Mouse (Mus musculus) cerebellum, adult 2 months (tissue): ENCODE data around the gene Nat9. TPM values are rescaled to one million over a fixed set of nuclear protein-coding genes. Genes with fewer than 3 reads are reported as not detected.

Source experiments
- DNase-seq, 2 experiments: peaks; one replicate each; pipeline ENCODE4 v3.0.0; 2021
- H3K27ac ChIP-seq: fragments of 200-500 bp; 2 replicates; pipeline ENCODE4 v1.5.1; 2012; ENCODE audit warnings: low read length, control low read depth, inconsistent platforms; ENCODE audit not compliant: insufficient read depth
- H3K27me3 ChIP-seq: fragments of 200-500 bp; 2 replicates; pipeline ENCODE4 v1.6.1; 2012; ENCODE audit warnings: inconsistent platforms, mild to moderate bottlenecking, low read length, moderate library complexity; ENCODE audit not compliant: control insufficient read depth, insufficient read depth
- H3K4me1 ChIP-seq: fragments of 200-500 bp; 2 replicates; pipeline ENCODE4 v1.6.1; 2011; ENCODE audit warnings: low read length; ENCODE audit not compliant: control insufficient read depth, insufficient read depth
- H3K4me3 ChIP-seq: fragments of 200-500 bp; replicated peaks from 2 replicates; pipeline ENCODE3; 2011; ENCODE audit warnings: mild to moderate bottlenecking, low read depth, low read length, control low read depth; ENCODE audit not compliant: insufficient read depth
- CTCF ChIP-seq: fragments of 200-500 bp; IDR thresholded peaks from 2 replicates; pipeline ENCODE4 v1.5.1; 2011; ENCODE audit warnings: low read depth, mild to moderate bottlenecking, control low read depth, low read length, moderate library complexity, borderline replicate concordance; ENCODE audit not compliant: insufficient read depth
- POLR2A ChIP-seq: fragments of 200-500 bp; IDR thresholded peaks from 2 replicates; pipeline ENCODE4 v1.6.1; 2011; ENCODE audit warnings: low read length, control low read depth, borderline replicate concordance; ENCODE audit not compliant: insufficient read depth
- WGBS: fragments of 180-500 bp; shearing (Covaris S2); methylation state at CpG from one replicate; pipeline ENCODE4 v1.1.7; 2018; 5-methylcytosine and 5-hydroxymethylcytosine counted together
- polyA plus RNA-seq: library from polyadenylated mRNA; depleted of rRNA; stranded (reverse); fragments of >200 nt; gene quantifications from 2 replicates; pipeline ENCODE4 v1.2.3, GENCODE M21; 2012

Gene Nat9
- polyA plus RNA-seq, 1 experiment = 37.5 TPM

DNA sequence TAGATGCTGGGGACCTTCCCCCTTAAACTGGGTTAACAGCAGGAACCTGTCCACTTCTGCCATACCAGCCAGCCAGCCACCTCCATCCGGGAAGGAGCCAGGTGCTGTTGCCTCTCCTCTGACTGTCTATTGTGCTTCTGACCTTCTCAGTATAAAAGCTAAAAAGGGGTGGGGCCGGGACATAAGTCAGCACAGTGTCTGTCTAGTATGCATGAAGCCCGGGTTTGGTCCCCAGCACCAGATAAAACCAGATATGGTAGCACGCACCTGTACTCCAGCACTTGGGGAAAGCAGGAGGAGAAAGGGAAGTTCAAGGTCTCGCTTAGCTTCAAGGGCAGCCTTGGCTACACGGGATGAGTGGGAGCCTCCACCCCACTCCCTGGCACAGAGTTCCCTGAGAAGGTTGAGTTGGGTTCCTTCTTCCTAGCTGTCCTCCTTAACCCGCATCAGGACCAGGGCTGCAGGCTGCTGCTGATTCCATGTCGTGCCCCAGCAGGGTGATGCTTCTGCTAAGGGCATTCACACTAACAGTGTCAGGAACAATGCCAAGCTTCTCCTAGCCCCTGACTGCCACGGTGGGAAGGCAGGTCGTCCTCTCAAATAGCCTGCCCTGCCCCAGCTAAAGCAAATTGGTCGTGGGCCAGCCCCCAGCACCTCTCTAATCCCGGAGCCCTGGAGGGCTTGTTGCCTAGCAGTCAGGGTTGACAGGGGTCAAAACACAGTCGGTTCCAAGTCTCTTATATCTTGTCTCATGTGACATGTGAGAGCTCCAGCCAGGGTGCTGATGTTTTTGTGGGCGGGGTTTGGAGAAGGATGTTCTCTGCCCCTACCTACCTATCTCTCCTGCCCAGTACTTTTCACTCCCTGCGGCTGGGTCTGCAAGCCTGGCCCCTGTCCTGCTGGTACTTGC, 41.6 kb upstream of the Nat9 start:
- DNase-seq = no peak
- 52% methylated on average over 15 of the region's 15 CpGs for WGBS
- H3K4me3 ChIP-seq = no peak overlapping the region
- H3K27me3 ChIP-seq = no peaks in the 10 kb centered on the region
- TF ChIP-seq POLR2A = no peak
- TF ChIP-seq CTCF = no peak
- no peak overlapping the region for H3K27ac ChIP-seq
- H3K4me1 ChIP-seq = peaks cover 77% of the 10 kb centered on the region

- DNase-seq = no peak
- no peak for TF ChIP-seq POLR2A
- TF ChIP-seq CTCF = no peak
- peaks cover 77% of the 10 kb centered on the region for H3K4me1 ChIP-seq
- H3K27ac ChIP-seq = no peak overlapping the region
- no peak overlapping the region for H3K4me3 ChIP-seq
- WGBS = 67% methylated on average over 7 of the region's 7 CpGs
- no peaks in the 10 kb centered on the region for H3K27me3 ChIP-seq
Measured at GRCm38 (mm10) chr11:115228430-115228829, 40.8 kb upstream of the Nat9 start.

DNA sequence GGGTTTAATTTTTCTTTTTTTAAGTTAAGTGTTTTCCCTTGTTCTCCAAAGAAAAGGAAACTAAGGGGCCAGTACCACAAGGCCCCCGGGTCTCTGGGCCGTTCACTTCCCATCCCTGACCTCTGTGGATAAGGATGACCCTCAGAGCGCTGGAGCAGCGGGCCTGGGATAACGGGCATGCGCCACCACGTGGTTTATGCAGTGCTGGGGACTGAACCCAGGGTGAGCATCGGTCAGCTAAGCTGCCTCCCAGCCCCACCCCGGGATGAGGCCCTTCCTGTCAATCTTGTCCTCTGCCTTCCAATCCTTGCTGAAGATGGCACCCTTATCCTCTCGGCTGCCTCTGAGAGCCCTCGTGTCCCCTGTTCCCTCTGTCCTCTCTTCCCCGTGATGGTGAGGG, 40.0 kb upstream of the Nat9 start:
- H3K27me3 ChIP-seq = no peaks in the 10 kb centered on the region
- TF ChIP-seq POLR2A = no peak
- no peak for TF ChIP-seq CTCF
- no peak for DNase-seq
- WGBS = 52% methylated on average over 12 of the region's 12 CpGs
- H3K4me3 ChIP-seq = no peak overlapping the region
- peaks cover 78% of the 10 kb centered on the region for H3K4me1 ChIP-seq
- H3K27ac ChIP-seq = no peak overlapping the region

- Histone ChIP-seq H3K27me3 (no peaks in the 10 kb centered on the region), H3K4me1 (peaks cover 78% of the 10 kb centered on the region), H3K27ac (peak overlapping the region; percentile 63), H3K4me3 (no peak overlapping the region)
- TF ChIP-seq POLR2A = no peak
- no peak for TF ChIP-seq CTCF
- WGBS = 22% methylated on average over 14 of the region's 14 CpGs
- peak in 1 of 2 experiments; percentile 70 for DNase-seq
Measured at GRCm38 (mm10) chr11:115226811-115227491, 39.3 kb upstream of the Nat9 start.

DNA sequence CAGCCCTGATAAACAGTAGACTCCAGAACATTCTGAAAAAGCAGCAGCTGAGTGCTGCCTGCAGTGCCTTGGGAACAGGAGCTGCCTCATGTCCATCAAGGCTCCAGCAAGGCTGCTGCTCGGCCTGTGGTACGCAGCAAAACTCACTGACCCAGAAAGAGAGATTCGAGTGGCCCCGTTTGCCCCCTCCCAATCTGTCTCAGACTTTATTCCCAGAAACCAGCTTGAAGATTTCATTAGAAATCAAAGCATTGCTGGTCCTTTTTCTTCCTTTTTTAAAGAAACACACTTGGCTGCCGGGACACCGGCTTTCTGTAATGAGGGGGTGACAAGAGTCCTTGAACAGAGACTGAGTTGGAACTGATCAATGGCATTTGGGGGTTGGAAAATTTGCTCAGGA, 37.6 kb upstream of the Nat9 start:
- Histone ChIP-seq H3K4me1 (peaks cover 77% of the 10 kb centered on the region), H3K27me3 (no peaks in the 10 kb centered on the region), H3K4me3 (no peak overlapping the region), H3K27ac (peak overlapping the region; percentile 50; the same call in 1 of the 2 replicates)
- WGBS = 59% methylated on average over 6 of the region's 6 CpGs
- no peak for TF ChIP-seq CTCF
- TF ChIP-seq POLR2A = no peak
- no peak for DNase-seq

- Histone ChIP-seq H3K4me3 (no peak overlapping the region), H3K27me3 (no peaks in the 10 kb centered on the region), H3K27ac (peak overlapping the region; percentile 50; the same call in 1 of the 2 replicates), H3K4me1 (peaks cover 81% of the 10 kb centered on the region)
- WGBS = 26% methylated on average over 8 of the region's 8 CpGs
- no peak for TF ChIP-seq POLR2A
- TF ChIP-seq CTCF = peak; percentile 57; the same call in 1 of the 2 replicates
- DNase-seq = peak in 1 of 2 experiments; percentile 68
Measured at GRCm38 (mm10) chr11:115224889-115225288, 37.2 kb upstream of the Nat9 start.

DNA sequence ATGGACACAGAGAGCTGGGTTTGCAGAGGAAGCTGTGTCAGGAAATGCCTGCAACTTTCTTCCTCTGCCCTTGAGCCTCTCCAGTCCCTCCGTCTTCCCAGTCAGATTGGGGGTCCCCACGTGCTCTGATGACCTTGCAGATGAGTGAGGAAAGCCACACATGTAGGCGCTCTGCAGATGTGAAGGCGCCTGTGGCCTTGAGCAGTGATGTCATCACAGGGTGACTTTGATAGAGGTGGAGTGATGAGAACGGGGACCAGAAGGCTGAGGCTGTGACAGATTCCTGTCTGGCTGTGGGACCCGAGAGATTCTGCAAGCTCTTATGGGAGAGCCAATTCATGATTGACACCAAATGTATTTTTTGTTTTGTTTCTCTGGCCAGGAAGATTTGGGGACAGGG, 36.2 kb upstream of the Nat9 start:
- no peak for DNase-seq
- TF ChIP-seq POLR2A = no peak
- TF ChIP-seq CTCF = no peak
- WGBS = 73% methylated on average over 6 of the region's 6 CpGs

More for the DNA sequence above, 36.2 kb upstream of the Nat9 start:
- no peak overlapping the region for H3K4me3 ChIP-seq
- peak overlapping the region; percentile 2; the same call in 1 of the 2 replicates for H3K27ac ChIP-seq
- peaks cover 84% of the 10 kb centered on the region for H3K4me1 ChIP-seq
- no peaks in the 10 kb centered on the region for H3K27me3 ChIP-seq
